Mouse (Mus musculus) heart, adult 11 months (tissue): ENCODE measurements around the gene Snupn.
"Not testable (repeated sequence)": the region's sequence is repeated elsewhere in the genome, so short reads cannot be mapped to it uniquely, and the experiment has no call there.

Source experiments
- DNase-seq: peaks from one replicate; pipeline ENCODE4 v3.0.0; 2022

Snupn gene

DNA sequence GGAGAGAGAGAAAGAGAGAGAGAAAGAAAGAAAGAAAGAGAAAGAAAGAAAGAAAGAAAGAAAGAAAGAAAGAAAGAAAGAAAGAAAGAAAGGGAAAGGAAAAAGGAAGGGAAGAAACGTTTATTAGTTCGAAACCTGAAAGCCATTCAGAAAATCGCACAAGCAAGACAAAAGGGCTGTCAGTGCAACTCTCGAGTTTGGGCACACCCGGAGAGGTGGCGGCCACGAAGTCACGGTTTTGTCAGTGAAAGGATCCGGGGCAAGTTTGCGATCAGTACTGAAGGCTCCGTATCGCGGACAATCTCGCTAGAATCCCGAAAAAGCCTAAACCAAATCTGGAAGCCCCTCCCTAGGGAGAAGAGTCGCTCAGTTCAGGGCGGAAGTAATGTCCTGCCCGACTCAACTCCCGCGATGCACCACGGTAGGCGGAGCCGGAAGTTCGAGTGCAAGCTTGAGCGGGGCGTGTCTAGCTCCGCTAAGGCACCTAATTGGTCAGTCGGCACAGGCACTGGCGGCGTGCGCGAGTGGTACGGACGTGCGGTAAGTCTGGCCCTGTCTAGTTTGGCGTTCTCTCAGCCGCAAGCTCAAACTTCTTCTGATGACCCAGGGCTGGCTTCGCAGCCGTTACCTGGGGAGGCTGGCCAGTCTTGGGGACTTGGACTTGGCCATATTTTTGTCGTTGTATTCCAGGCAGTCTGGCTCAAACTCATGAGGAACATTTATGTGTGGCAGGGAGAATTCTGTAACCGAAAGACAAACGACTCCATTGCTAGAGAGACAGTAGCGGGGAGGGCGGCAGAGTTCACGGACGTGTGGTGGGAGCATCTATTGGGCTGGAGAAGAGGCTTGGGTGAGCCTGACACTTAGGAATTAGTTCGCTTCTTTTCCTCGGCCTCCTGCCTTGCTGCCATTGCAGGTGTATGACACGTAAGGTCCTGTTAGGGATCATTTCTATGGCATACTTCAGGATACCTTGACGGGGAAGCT is at the start of gene Snupn:
Snupn (plus strand) TSS at position 465 of the 987 bp plus-strand sequence.
- DNase-seq: peak; percentile 100

DNA sequence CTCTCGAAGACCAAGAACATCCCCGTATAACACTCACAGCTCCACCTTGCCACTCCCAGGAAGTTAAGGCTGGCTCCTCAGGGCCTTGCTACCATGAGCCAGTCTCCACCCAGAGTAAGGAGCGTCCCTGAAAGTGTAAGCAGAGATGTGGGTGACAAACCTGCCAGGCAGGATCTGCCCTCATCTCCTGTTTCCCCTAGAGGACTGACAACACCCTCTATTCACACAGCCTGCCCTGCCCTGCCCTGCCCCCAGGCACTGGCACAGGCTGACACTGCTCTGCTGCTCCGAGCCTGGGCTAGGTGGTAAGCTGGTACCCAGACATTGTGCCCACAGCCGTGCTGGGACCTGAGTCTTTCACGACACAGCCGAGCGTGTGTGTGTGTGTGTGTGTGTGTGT is 49.5 kb upstream of the Snupn start:
- DNase-seq: peak; percentile 92

DNA sequence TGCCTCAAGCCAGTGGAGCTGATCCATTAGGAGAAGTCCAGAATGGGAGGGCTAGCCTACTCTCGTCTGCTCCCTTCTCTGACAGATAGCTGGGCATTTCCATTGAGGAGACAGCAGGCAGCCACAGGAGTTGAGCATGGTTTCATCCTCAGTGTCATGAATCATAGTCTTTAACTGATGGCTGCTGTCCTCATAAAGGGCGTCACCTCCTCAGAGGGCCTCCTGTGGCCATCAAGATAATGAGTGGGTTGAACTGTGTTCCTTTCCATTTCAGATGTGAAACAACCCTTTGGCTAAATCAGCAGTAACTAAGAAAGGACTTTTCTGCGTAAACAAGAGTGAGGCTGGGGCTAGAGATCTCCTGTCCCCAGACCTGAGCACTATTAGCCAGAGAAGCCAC is 47.0 kb upstream of the Snupn start:
- DNase-seq: no peak

DNA sequence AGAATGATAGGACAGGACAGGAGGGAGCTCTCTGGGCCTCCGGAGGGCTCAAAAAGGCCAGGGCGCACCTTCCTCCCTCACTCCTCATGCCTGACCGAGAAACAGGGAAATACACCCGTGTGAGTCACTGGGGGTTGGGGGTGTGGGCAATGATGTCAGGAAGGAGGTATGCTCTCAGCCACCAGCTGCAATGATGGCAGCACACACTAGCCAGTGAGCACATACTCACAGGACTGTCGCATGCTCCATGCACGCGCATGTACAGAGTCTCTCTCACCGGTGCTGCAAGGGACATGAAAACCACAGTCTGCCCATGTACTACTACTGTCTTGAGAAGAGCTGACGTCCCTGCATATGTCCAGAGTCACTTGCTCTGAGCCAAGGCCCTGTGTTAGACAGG is 43.1 kb upstream of the Snupn start:
- peak; percentile 91 for DNase-seq

DNA sequence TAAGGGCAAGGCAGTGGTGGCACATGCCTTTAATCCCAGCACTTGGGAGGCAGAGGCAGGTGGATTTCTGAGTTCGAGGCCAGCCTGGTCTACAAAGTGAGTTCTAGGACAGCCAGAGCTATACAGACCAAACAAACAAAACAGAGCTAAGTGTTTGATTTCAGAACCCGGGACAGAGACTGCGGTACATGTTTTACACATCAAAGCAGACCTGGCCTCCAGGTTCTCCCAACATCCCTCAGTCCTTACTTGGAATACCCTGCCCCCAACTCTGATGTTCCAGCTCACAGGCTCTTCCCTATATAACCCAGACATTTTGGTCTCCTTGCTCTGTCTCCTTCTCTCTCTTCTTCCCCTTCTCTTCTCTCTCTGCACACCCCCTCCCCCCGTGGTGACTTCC is 40.7 kb upstream of the Snupn start:
- DNase-seq: not testable (repeated sequence)

DNA sequence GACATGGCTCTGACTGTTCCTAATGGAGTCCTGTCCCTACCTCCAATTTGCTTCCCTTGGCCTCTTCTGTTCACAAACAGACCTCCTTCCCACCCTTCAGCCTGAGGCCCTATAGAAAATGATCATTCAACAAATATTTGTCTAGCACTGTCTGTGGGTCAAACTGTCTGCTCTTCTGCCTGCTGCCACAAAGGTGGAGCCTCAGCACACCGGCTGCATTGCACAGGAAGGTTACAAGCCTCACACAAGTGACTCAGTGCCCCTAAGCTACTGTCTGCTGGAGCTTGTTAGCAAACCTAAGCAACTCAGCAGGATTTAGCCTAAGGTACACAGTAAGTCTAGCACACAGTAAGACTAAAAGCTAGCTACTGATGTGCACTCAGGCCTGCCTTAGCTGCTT is 39.7 kb upstream of the Snupn start:
- DNase-seq: no peak

DNA sequence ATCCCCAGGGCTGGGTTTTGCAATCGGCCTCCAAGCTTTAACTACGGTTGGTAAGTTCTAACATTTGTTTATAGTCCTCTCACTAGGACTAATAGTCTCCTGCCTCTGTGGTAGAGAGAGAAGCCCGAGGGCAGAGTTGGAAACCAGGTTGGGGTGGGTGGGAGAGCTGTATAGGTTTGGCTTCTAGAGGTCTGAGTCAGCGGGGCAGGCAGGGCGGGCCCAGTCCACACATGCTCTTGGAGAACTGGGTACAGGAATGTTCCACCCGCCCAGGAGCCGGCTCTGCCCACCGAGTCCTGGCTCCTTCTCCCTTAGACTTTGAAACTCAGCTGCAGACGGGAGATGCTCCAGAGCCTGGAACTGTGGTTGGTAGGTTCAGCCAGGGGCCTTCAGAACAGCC is 36.7 kb upstream of the Snupn start:
- peak; percentile 91 for DNase-seq

DNA sequence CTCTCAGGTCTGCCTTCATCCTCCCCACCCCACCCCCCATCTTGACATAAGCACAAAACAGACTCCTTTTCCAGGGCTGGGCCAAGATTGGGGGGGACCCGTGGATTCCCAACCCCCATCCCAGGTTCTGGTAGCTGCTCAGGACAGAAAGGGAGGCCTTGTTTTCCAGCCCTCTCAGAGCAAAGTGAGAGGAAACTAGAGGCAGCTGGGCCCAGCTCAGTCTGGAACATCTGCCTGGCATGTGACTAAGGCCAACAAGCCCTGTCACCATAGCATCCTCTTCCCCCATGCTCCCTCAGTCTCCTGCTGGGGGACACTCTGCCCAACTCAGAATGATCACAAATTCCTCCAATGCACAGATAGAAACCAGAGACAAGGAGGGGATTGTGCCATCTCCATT is 35.6 kb upstream of the Snupn start:
- DNase-seq: no peak

DNA sequence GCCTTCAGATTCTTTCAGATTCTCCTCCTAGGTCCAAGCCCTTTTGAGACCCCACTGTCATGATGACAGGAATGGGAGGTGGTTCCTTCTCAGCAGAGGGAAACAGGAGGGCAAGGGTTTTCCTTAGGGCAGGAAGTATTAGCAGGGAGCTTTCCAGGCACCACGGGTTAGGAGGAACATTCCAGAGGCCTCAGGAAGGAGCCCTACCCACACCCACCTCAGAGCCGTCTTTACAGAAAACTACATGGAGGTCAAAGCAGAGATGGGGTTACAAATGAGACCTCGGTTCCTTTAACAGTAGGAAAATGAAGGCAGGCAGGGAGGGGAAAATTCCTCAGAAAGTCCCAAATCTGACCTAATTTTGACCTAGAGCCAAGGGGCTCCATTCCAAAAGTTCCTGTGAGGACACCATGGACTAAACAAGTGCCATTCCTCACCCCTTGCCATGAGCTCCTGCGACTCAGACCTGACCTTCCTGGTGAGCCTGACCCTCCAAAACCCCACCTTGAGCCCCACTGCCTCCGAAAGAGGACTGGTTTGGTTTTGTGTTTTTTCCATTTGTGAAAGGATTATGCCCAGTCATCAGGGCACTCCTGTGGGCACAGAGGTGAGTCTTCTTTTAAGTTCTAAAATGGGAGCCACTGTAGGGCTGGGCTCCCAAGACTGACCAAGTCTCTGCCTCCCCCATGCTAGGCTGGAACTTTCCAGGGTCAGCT is 34.8 kb upstream of the Snupn start:
- peak; percentile 91 for DNase-seq

DNA sequence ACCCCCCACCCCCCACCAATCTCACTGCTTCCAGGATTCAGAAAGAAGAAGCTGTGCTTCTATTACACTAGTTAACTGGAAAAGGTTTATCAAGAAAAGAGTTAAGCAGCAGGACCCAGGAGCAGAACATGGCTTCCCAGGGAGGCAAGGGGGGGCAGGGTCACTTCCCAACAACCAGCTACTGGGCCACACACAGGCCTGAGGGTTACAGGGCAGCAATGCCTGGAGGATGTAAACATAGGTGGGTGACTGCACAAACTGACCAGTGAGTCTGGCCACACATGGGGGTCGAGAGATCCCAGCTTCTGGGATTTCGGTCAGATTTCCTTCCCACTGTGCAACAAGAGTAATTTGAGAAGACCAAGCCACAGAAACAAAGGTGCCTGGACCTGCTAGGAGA is 33.5 kb upstream of the Snupn start:
- peak; percentile 92 for DNase-seq

DNA sequence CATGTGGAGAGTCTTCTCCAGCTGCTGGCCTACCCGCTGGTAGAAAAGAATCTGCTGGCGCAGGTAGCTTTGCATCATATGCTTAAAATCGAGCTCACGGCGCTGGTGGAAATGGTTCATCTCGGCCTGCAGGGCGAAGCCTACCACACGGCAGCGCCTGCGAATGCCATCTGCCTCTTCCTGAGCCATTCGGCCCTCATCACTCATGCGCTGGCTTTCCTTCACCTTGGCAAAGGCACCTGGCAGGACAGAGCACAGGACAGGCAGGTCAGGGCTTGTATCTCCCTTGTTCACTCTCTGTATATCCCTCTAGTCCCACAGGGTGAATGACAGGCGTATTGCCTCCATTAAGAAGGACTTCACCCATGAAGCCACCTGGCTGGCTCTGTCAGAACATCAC is 32.2 kb upstream of the Snupn start:
- peak; percentile 88 for DNase-seq

DNA sequence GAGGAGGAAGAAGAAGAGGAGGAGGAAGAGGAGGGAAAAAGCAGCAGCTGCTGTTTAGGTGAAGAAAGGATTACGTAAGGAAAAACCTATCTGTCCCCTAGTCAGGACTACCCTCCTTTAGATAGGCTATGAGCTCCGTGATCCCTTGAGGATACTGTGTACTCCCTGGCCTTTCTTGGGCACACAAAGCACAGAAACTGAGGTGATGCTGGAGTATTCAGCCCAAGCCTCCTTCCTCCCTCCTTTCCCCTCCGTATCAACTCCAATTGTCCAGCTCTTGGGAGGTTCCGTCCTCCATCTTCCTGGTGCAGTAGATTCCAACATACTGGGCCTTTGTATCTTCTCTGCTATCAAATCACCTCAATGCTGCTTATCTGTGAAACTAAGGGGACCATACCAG is 27.9 kb upstream of the Snupn start:
- DNase-seq: peak; percentile 87

DNA sequence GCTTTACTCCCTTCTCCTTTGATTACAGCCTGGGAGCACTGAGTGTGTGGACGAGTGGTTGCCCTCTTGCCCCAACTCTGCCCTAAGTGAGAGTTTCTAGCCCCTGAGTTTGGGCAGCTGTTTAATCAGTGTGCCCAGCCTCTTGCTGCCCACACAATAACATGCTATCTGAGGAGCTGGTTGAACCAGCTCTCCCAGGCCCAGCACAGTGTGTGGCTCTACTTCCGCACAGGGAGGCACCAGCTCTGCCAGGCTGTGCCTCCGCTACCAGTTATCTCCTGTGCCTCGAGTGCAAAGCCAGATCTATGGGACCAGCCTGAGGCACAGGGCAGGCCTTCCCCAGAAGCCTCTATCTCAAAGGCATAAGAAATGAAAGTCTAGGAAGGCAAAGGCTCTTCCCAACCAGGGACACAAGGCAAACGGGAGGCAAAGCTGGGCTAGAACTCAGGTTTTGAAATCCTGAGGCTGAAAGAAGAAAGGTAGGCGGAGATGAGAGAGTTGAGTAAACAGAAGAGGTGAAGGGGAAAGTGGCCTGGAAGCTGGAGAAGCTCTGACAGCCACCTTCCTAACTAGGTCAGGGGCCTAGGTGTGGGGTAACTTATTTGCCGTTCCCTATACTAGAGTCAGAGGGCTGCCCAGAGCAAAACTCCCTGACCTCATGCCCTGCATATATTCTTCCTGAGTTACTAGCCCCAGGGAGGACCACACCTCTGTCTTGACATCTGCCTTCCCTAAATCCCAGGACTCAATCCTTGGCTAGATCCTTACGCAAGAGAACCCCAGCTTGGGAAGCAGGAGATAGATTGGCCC is 26.6 kb upstream of the Snupn start:
- peak; percentile 89 for DNase-seq

DNA sequence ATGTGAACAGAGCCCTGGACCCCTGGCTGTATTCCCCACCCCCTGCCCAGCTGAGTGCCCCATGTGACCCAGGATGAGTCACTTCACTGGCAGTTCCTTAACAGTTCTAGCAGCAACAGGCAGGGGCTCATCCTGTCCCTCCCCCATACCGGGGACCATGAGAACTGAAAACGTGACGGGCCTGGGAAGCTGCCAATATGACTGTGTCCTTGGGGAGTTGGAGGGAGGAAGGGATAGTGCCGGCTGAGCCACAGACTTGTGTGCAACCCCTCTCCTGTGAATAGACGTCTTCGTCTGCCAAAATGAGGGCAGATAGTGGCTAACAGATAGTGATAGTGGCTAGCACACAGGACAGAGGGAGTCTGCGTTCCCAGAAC is 26.0 kb upstream of the Snupn start:
- DNase-seq: peak; percentile 100

DNA sequence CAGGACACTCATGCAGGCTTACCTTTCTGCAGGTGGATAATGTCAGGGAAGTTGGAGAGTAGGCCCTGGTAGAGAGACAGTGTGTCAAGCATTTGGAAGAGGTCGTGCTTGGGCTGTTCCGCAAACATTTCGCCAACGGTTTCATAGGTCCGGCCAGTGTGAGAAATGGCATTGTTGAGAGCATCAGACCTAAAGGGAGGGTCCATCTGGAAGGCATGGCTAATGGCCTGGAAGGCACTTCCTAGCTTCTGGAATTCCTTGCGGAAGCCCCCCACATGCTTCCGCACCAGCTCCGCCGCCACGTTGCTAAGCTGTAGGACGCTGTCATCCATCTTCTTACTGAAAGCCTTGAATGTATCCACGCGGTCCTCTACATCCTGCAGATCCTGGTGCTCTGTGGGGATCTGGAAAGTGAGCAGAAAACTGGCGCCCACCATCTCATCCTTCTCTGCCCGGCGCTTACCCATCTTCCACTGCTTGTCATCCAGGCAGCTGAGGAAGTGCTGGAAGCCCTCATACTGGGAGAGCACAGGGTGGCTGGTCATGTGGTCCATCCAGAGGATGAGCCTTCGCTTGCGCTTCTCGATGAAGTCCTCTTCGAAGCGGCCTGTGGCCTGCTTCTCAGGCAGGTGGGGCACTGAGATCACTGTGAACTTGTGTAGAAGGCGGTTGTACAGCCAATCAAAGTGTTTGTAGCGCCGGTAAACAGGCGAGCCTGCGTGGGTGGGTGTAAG is 25.2 kb upstream of the Snupn start:
- peak; percentile 95 for DNase-seq

DNA sequence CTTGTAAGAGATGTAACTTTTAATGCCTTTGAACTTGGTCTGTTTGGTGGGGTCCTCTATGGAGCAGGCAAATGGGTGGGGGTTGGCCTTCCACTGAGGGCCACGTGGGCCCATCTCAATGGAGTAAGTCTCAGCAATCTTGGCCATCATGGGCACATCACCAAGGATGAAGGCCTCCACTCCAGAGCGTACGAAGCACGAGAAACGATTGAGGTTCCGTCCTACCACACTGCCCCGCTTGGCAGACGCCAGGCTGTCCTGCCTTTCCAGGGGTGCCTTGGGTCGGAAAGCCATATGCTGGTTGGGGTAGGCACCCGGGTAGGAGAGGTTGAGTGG is 24.7 kb upstream of the Snupn start:
- peak; percentile 94 for DNase-seq

DNA sequence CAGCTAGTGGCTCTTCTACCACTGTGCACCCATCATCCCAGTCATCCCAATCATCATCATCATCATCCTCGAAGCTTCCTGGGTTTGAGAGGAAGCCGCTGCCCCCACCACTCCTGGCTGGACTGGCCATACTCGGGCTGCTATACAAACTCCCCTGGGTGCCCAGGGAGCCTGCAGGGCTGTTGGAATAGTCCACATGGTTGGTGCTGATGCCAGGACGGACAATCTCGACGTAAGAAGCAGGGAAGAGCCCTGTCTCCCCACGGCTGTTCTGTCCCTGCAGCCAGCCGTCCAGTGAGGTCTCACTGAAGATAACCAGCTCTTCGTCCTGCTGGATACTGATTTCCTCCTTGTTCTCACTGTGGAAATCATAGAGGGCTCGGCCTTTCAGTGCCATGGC is 24.3 kb upstream of the Snupn start:
- peak; percentile 93 for DNase-seq

DNA sequence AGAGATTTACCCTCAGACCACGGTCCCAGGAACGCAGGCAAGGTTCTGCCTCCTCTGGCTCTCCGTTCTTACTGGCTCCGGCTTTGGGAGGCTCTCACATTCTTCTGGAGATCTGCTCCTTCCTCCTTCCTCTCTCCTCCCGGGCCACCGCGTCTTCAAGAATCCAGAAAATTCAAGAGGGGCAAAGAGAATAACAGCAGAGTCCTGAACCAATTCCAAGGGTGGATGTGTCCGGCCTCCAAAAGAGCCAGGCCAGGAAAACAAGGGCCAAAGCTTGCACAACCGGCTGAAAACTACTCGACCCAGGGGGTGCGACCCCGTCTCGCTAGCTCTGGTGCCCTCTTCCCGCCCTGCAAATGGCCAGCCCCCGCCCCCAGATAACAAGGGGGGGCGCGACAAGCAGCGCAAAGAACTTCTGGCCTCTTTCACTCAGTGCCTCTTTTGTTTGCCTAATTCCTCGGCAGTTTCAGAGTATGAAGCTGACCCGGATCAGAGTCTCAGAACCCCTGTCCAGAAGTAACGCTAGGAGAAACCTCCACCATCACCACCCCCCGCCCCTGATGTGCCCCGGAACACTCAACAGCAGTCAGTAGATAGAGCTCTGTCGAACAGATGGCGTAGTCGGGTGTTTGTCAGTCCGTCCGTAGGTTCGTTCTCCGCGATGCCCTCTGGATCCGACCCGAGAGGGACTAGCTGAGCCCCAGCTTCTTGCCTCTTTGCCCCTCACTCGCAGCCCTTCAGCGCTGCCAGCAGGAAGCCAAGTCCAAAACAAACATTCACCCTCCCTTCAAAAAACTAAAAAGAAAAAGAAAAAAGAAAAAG is 23.3 kb upstream of the Snupn start:
- peak; percentile 99 for DNase-seq

DNA sequence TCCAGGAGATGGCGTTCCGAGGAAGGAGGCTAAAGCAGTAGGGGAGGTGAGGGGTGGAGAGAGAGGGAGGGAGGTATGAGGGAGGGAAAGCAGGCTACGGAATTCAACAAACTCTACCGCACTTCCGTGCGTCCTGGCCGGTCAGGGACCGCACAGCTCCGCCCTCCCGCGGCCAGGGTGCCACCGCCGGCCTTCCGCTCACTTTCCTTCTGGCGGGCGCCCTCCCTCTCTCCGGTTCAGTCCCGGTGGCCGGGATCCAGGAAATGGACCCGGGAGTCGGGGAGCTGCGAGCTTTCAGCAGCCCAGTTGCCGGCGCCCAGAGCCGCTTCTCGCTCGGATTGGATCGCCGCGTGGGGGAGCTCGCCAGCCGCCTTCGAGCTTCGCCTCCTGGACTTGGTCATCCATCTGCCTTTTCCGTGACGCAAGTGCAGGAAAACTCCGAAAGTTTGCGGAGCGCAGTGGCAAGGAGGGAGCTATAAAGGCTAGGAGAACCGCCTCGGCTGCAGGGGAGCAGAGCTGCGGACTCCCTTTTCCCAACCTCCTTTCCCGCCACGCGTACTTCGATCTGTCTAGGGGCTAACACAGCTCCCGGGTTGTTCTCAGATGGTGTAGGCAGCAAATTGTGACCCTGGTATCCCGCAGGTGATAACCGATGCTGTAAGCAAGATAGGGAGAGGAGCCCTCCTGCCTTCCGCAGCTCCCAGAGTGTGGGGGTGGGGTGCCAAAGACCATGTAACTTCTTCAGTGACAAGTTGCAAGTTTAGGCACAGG is 22.5 kb upstream of the Snupn start, which contains the start of gene Snx33:
Snx33 (minus strand) TSS at position 331 of the 771 bp plus-strand sequence.
- peak; percentile 100 for DNase-seq

DNA sequence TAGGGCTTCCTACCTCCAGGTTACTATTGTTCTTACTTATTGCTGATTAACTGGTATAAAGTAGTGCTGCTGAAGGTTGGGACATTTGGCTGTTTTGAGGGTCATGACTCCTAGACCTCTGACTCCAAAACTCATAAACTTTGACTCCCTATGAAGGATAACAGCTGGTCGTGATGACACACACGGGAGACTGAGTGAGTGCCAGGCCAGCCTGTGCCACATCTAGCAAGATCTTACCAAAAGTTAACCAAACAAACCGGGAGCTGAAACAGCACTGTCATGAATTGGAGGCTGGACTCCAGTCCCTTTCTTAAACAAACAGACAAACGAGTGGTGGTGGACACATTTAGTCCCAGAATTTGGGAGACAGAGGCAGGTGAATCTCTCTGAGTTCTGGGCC is 21.2 kb upstream of the Snupn start:
- peak; percentile 92 for DNase-seq

DNA sequence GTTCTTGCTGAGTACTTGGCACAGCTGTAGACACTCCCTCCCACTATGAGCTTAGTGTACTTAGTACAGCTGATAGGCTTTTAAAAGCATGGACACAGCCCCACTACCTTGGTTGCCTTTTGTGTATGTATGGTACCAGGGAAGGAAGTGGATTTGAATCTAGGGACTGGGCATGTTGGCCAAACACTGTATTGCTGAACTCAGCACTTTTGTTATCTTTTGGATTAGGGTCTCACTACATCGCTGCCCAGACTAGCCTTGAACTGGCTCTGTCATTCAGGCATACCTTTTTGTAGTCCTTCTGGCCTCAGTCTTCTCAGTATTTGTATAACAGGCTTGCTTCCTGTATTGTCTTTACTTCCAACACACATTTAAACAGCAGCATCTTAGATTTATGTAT is 20.1 kb upstream of the Snupn start:
- no peak for DNase-seq
